Mouse (Mus musculus) activated CD4-positive, CD25-positive, alpha-beta regulatory T cell, adult 4 months (primary cell): Measurements from ENCODE around the gene Evx1. TPM values are rescaled to one million over a fixed set of nuclear protein-coding genes. Genes with fewer than 3 reads are reported as not detected.

Source experiments
- ATAC-seq: one replicate; pipeline ENCODE4 v1.8.0; 2017
- polyA plus RNA-seq, 2 experiments: library from polyadenylated mRNA; unstranded; fragments of 100-300 nt; shearing (Covaris generic); gene quantifications; one replicate each; pipeline ENCODE4 v1.2.1; 2017

The Evx1 gene
- polyA plus RNA-seq = not detected

GRCm38 (mm10) chr6:52313391-52314303, at the start of gene Evx1:
TSS of gene Evx1 (plus strand) at chr6:52313498.
- no peak for ATAC-seq

DNA sequence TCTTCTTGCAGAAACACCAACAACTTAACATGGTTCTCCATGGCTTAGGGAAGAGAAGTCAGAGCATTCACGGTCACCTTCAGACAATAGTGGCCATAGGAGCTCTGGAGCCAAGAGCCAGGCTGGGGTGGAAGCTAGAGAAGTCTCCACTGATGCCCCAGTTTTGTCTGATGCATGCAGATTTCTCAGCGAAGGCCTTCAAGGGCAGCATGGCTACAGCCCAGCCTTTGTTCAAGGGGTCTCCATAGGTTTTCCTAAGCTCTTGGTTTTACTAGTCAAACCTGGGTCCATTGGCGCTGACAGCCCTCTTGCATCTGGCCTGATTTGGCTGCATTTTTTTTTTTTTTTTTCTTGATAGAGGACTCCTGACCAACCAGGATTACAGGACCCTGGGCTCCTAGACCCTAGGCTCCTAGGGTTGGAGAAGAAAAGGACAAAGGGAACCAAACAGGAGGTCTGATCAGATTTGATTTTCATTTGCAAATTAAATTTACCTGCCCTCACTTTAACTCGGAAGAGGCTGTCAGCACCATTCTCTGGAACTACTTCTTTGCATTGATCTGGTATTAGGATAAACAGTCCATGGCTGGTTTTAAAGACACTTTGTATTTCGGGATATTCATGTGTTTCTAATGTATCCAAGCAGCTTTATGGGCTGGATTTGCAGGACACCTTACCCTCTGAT, 49.0 kb upstream of the Evx1 start:
- no peak for ATAC-seq

DNA sequence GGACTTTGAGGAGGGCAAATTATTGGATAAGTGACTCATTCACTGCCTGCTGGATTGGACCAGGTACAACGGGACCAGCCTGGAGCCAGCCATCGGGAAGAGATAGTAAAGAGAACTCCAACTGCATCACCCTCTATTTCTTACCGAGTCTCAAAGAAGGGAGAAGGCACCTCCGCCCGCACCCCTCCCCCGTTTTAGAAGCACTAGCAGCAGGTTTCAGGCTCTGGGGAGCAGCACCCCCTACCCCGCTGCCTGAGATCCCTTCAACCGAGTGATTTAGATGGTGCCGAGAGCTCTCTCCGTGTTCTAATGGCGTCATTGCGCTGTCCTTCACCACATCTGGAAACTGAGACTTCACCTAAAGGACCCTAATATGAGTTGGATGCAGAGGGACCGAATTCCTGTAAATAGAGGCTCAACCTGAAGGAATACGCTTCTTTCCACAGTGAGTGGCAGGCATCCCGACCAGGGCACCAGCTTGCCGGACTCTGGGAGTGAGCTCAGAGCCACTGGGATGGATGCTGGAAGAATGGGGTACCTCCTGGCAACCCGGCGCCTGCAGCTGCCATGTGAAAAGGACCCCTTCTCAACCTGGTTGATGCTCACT, 47.9 kb upstream of the Evx1 start:
- ATAC-seq = no peak

- ATAC-seq = no peak
These were observed 47.2 kb upstream of the Evx1 start for GRCm38 (mm10) chr6:52265913-52266665.

DNA sequence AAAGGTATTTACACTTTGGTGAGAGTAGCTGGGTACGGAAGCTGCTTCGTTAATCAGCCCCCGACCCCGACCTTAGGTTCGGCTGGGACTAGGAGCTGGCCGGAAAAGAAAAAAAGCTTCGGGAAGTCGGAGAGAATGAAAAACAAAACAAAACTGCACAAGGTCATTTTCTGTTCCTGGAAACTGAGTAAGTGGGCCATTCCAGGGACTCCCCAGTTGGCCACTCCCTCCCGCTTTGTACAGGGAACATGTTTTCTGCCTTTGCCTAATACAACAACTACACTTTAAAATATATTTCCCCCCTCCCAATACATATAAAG, 46.7 kb upstream of the Evx1 start:
- no peak for ATAC-seq

- no peak for ATAC-seq
These were observed 46.1 kb upstream of the Evx1 start for GRCm38 (mm10) chr6:52267221-52267620.

GRCm38 (mm10) chr6:52267691-52268090, 45.6 kb upstream of the Evx1 start:
- ATAC-seq = no peak

DNA sequence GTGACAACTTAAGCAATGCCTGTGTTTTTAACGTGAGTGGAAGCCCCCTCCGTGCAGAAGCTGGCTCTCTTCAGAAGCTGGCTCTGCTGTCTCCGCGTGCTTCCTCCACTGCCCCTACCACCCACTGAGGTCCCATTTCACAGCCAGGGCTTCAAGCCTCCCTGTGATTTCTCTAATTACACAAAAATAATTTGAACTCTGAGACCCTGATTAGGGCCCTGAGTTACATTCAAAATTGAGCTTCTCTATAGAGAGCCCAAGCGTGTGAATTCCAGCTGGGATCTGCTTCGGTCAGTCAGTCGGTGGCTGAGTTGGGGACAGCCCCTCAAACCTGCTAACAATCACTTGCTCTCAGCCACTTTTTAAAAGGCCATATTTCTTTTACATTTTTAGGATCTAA, 45.0 kb upstream of the Evx1 start:
- no peak for ATAC-seq

DNA sequence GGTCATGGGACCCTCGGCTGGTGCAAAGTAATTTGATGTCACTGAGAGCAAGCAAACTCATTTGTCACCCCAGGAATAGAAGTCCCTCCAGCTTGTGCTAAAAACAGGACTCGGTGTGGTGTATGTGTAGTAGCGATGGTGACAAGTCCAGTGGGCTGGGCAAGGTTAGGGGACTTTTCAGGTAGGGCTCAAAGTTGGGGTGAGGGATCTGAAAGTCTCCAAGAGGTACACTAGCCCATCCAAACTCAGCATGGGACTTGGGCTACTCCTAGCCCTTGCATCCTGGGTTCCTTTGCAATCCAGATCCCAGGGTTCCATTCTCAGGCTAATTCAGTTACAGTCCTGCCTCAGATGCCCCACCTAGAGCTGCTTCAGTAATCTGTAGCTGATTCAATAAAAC, 44.5 kb upstream of the Evx1 start:
- no peak for ATAC-seq

DNA sequence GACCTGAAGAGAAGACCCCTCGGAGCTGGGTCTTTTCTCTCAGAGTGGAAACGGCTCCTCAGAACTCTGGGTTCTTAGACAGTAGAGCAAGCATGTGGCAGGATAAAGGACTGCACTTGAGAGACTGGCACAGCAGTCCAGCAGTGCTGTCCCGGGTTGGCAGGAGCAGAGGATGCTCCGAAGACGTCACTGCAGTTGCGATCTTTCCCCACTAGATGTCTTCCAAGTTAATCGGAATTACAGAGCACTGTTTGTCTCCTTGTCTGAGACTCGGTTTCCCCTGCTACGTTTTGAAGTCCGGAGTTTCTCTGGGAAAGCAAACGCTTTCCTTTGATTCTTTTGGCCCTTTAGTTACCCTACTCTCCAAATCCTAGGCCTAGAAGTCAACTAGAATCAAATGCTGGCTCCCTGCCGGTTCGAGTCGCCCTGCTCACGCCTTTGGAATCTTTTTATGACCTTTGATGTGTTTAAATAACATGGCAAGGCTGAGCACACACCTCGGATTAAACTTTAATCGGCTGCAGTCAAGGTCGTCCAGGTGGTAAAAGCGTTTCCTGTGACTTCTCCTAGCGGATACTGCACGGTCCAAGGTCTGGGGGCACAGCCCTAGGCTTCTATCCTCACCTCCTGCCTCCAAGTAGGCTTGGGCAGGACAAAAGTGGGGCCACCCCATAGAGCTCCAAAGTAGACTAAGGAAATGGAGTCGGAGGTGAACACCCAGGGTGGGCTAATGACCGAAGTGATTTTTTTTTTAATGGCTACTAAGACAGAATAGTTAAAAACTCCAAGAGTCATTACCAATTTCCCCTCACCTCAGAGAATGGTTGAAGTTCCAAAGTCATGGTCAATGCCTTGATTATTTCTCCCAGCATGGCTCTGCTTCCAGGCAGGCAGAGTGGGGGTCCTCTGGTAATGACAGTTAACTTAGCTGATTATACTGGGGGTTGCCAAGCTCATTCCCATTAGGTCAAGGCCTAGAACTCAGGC, 42.5 kb upstream of the Evx1 start:
- ATAC-seq = peak; percentile 54

DNA sequence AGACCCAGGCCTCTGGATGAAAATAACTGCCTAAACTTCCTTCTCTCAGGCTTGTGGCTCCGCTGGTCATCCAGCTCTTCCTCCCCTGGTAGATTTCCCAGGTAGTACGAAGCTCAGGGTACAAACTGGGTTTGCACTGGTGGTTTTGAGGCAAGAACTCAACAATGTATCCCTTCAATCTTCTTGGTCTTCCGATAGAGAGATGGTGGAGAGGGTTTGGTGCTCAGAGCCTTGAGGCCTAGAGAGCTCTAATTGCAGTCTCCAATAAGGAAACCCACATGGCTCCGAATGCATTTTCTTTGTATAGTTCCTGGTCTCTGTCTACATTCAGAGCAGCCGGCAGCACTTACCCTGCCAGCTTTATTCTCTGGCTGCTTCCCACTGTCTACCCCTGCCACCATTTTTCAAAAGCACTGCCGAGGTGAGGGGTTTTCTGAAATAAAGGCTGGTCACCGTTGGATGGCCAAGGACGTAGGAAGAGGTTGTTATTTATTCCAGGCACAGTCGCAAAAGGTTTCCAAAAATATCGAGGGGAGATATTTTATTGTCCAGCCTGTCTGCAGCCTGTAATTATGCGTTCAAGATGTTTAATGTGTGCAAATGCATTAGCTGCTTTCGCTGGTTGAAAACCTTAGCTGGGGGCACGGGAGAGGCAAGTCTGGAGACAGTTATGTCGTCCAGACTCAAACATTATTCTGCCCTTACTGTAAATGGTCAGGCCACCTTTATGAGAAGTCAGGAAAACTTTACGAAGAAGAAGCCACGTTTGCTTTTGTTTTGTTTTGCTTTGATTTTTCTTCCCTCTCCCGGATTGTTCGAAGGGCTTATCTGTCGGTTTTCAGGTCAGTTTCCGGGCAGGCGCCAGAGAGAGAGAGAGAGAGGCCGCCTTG, 40.3 kb upstream of the Evx1 start:
- ATAC-seq = no peak

DNA sequence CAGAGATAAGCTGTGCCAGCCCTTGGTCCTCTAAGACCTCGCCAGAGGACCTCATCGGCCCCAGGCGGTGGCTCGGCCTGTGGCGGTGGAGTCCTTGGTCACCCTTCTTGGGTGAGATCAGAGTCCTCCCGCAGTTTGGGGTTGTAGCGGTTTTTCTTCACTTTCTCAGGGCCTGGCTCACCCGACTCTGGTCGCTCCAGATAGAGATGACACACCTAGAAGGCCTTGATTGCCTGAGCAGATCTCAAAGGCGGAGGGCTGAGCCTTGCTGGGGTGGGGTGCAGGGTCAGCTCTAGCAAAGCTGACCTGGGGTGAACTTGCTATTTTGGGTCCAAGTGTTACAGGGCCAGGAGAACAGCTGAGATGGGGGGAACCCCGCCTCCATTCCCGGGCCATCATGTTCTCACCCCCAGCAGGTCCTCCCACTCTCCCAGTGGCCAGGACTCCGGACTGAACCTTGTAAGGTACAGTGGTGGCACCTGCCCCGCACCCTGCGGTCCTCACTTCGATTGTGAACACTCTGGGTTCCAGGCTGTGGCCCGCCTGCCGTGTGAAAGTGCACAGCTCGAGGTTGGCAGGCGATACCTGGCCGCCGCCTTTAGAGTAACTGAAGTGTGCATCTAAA, 39.5 kb upstream of the Evx1 start:
- no peak for ATAC-seq

- ATAC-seq = no peak
These were observed 38.7 kb upstream of the Evx1 start for GRCm38 (mm10) chr6:52274576-52274975.

GRCm38 (mm10) chr6:52275563-52276280, 37.6 kb upstream of the Evx1 start:
- no peak for ATAC-seq

GRCm38 (mm10) chr6:52276382-52276781, 36.9 kb upstream of the Evx1 start:
- ATAC-seq = no peak

GRCm38 (mm10) chr6:52276920-52277319, 36.4 kb upstream of the Evx1 start:
- ATAC-seq = no peak

DNA sequence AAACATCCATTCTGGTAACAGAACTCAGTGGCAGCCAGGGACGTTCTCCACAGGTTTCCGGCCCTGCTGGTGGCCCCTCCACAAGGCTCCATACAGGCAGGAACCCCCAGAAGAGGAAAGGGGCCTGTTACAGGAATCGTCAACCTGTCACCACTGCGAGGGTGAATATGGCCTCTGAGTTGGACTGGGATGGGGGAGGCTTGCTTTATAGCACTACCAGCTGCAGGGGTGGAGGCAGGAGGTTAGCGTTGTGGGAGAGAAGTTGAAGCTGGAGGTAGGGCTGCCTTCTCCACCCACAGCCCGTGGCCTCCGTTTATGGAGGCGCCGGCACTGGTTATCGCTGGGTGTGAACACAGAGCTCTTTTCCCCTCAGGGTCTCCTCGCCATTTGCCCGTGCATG, 32.2 kb upstream of the Evx1 start:
- no peak for ATAC-seq

GRCm38 (mm10) chr6:52283896-52284295, 29.4 kb upstream of the Evx1 start:
- no peak for ATAC-seq

DNA sequence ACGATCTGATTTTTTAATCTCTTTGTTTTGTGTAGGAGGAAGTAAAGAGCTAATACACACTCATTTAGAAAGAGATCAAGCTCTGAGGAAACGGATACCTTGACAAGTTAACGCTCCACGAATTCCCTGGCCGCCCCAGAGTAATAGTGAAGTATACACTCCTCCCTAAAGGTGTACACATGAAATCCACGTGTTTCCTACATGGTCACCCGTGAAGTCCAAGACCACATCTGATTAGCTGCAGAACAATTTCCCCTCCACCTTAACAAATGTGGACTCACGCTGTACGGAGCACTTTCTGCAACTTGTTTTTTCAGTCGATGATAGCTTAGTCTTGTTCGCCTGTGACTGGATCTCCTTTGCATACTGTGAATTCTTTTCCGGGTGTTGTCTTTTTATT, 23.1 kb upstream of the Evx1 start:
- no peak for ATAC-seq
